Mouse (Mus musculus) bone marrow, adult 2 months (tissue): ENCODE measurements at regions not wholly inside any gene's neighbourhood (a gene's known extent, or its start where the extent isn't known, plus 50 kb on each side); places are given as distances from the start of the nearest gene placed in this dataset.

Experiments
- CTCF ChIP-seq: fragments of 200-500 bp; IDR thresholded peaks from 2 replicates; pipeline ENCODE4 v1.5.1; 2011; ENCODE audit warnings: low read length, control low read depth; ENCODE audit not compliant: control insufficient read depth, insufficient read depth
- POLR2A ChIP-seq: fragments of 200-500 bp; IDR thresholded peaks from 2 replicates; pipeline ENCODE4 v1.6.1; 2011; ENCODE audit warnings: low read depth, mild to moderate bottlenecking, control low read depth, low read length, borderline replicate concordance; ENCODE audit not compliant: control insufficient read depth

- TF ChIP-seq POLR2A, result no peak
- no peak for TF ChIP-seq CTCF
These were observed 237.6 kb upstream of the Eef2kmt start for GRCm38 (mm10) chr16:5493352-5493751.
